Mouse (Mus musculus): Measurements from ENCODE around the gene Kif26b.

DNA sequence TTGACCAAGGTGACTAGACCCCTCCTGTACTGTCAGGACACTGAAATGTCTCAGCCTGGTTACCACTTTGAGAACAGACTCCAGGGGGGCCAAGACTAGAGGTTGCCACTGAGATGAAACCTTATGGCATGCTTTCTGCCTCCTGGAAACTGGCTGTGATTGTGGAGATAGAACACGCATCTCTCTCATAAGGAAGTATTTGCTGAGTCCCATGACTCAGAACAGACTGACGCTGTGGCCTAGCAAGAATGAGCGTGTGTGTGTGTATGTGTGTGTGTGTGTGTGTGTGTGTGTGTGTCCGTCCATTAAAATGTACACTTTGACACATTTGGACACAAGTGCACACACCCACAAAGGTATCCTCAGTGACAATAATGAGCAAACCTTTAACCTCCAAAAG is 140.0 kb downstream of the Kif26b start:
- TF ChIP-seq CTCF (IDR thresholded peaks at IDR 0.05; ENCODE audit: extremely low read depth, insufficient read length, insufficient replicate concordance, low read depth, low read length) (no peak), POLR2A (IDR thresholded peaks at IDR 0.05; ENCODE audit: low read depth, low read length) (no peak)
